Mouse (Mus musculus) forelimb bud, embryonic 11.5 days (tissue): Measurements from ENCODE around the gene Adamts6.

ENCODE experiments used
- DNase-seq: peaks from one replicate; pipeline ENCODE4 v3.0.0-alpha.2; 2012; ENCODE audit warnings: low read depth, low spot score

Gene Adamts6

GRCm38 (mm10) chr13:104516766-104517364, 229.2 kb downstream of the Adamts6 start:
- no peak for DNase-seq

- peak; percentile 66 for DNase-seq
Observed at GRCm38 (mm10) chr13:104517638-104518311, 230.1 kb downstream of the Adamts6 start.

- DNase-seq, result peak; percentile 89
Observed at GRCm38 (mm10) chr13:104518312-104519005, 230.8 kb downstream of the Adamts6 start.

GRCm38 (mm10) chr13:104519006-104519695, 231.5 kb downstream of the Adamts6 start:
- DNase-seq, result no peak

GRCm38 (mm10) chr13:104519981-104520380, 232.3 kb downstream of the Adamts6 start:
- no peak for DNase-seq

- no peak for DNase-seq
Observed at GRCm38 (mm10) chr13:104520461-104520860, 232.8 kb downstream of the Adamts6 start.

- DNase-seq, result no peak
Observed at GRCm38 (mm10) chr13:104521532-104521931, 233.9 kb downstream of the Adamts6 start.

GRCm38 (mm10) chr13:104525656-104526055, 238.0 kb downstream of the Adamts6 start:
- DNase-seq, result no peak

- DNase-seq, result no peak
Observed at GRCm38 (mm10) chr13:104529238-104529637, 241.6 kb downstream of the Adamts6 start.

GRCm38 (mm10) chr13:104531841-104532240, 244.2 kb downstream of the Adamts6 start:
- no peak for DNase-seq

- no peak for DNase-seq
Observed at GRCm38 (mm10) chr13:104532723-104533122, 245.1 kb downstream of the Adamts6 start.

- DNase-seq, result no peak
Observed at GRCm38 (mm10) chr13:104533806-104534495, 246.3 kb downstream of the Adamts6 start.

GRCm38 (mm10) chr13:104540861-104541398, 253.3 kb downstream of the Adamts6 start:
- DNase-seq, result no peak

- no peak for DNase-seq
Observed at GRCm38 (mm10) chr13:104542123-104542758, 254.6 kb downstream of the Adamts6 start.

GRCm38 (mm10) chr13:104542759-104543141, 255.1 kb downstream of the Adamts6 start:
- DNase-seq, result no peak
